Mouse (Mus musculus): ENCODE measurements around the gene Mre11a. TPM values are rescaled to one million over a fixed set of nuclear protein-coding genes. Genes with fewer than 3 reads are reported as not detected.

Mre11a gene
- total and polyA plus RNA-seq, 3 experiments = 10.9 to 72.4 (median 44.7) TPM

DNA sequence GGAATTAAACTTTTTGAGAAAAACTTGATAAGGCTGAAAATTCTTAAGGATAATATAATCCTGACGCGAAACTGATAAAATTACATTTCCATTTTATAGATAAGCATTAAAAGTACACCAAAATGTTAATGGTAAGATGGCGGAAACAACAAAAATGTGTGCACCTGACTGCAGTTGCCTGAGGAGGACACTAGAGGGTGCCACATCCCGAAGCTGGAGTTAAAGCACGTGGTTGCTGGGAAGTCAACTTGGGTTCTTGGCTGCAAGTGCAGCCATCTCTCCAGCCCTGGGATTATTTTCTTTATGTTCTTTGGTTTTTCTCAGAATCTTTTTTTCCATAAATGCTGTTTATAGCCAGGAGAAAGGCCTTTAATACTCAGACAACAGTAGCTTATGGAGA, 62.0 kb downstream of the Mre11a start:
- Histone ChIP-seq H3K4me3 (ENCODE audit: low read depth, low read length) (no peak overlapping the region), H3K4me1 (ENCODE audit: insufficient read depth, low read depth, low read length) (no peaks in the 10 kb centered on the region), H3K27me3 (ENCODE audit: insufficient read depth, low read length) (no peaks in the 10 kb centered on the region), H3K9me3 (replicated peaks) (no peaks in the 10 kb centered on the region), H3K36me3 (replicated peaks) (peaks cover 11% of the 10 kb centered on the region)
- DNase-seq (ENCODE audit: low spot score) = no peak
- no peak for ATAC-seq (ENCODE audit: extremely low read depth, insufficient number of reproducible peaks, low FRiP score, poor library complexity, severe bottlenecking)
- TF ChIP-seq CTCF (IDR thresholded peaks at IDR 0.05; ENCODE audit: low read depth, low read length) (peak; percentile 32; the same call in 1 of the 2 replicates), GATA1 (IDR thresholded peaks at IDR 0.05; ENCODE audit: borderline replicate concordance, low read length) (no peak), POLR2AphosphoS5 (IDR thresholded peaks at IDR 0.05; ENCODE audit: insufficient replicate concordance, low read depth, low read length) (no peak), TAL1 (conservative IDR thresholded peaks at IDR 0.05; ENCODE audit: low read depth, low read length) (no peak), GATA2 (IDR thresholded peaks at IDR 0.05; ENCODE audit: borderline replicate concordance, low read depth, low read length) (no peak)

DNA sequence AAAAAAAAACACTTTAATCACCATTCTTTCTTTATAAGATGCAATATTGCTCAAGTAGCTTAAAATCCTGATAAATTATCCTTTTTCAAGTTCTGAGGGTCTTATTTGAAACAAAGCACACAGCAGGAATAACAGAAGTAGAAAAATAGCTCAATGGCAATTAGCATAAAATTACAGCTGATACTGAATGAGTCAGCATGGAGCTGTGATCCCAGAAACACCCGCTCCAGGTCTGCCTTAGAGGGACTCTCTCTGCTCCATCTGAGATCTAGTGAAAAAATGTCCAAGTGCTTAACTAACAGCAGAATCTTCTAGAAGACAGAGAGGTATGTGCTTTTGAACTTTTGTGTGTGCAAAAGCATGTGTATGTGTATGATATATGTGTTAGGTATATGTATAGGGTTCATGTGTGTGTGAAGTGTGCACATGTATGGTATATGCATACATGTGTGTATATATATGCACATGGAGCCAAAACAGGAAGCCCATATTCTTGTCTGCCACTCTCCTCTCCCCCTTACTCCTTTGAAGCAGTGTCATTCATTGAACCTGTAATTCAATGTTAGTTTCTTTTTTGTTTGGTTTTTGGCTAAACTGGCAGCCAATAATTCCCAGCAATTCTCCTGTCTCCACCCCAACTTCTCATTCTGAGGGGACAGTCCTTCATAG, 63.9 kb downstream of the Mre11a start:
- TF ChIP-seq GATA2 (IDR thresholded peaks at IDR 0.05; ENCODE audit: borderline replicate concordance, low read depth, low read length) (no peak), CTCF (IDR thresholded peaks at IDR 0.05; ENCODE audit: low read depth, low read length) (no peak), TAL1 (conservative IDR thresholded peaks at IDR 0.05; ENCODE audit: low read depth, low read length) (no peak), GATA1 (IDR thresholded peaks at IDR 0.05; ENCODE audit: borderline replicate concordance, low read length) (no peak), POLR2AphosphoS5 (IDR thresholded peaks at IDR 0.05; ENCODE audit: insufficient replicate concordance, low read depth, low read length) (no peak)

DNA sequence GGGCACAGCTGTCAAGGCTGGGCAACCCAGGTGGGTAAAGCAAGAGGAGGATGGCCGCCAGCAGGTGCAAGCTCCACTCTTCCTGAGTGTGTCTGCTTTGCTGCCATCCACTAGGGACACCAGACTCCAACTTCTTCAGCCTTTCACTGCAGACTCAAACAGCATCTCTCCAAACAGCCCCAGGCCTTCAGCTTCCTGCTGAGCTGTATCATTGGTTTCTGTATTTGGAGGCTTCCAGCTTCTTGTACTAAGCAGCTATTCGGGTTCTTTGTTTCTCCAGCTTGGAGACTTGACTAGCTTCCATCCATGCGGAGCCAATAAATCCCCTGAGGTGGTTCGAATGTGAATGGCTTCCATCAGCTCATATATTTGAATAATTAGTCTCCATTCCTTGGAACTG, 70.1 kb downstream of the Mre11a start:
- Histone ChIP-seq H3K27me3 (ENCODE audit: insufficient read depth, low read length) (peaks cover 10% of the 10 kb centered on the region; the same call in 1 of the 2 replicates), H3K36me3 (replicated peaks) (no peaks in the 10 kb centered on the region), H3K9me3 (replicated peaks) (no peaks in the 10 kb centered on the region), H3K4me1 (ENCODE audit: insufficient read depth, low read depth, low read length) (no peaks in the 10 kb centered on the region), H3K4me3 (ENCODE audit: low read depth, low read length) (no peak overlapping the region)
- no peak for DNase-seq (ENCODE audit: low spot score)
- TF ChIP-seq CTCF (IDR thresholded peaks at IDR 0.05; ENCODE audit: low read depth, low read length) (no peak), GATA1 (IDR thresholded peaks at IDR 0.05; ENCODE audit: borderline replicate concordance, low read length) (no peak), POLR2AphosphoS5 (IDR thresholded peaks at IDR 0.05; ENCODE audit: insufficient replicate concordance, low read depth, low read length) (no peak), GATA2 (IDR thresholded peaks at IDR 0.05; ENCODE audit: borderline replicate concordance, low read depth, low read length) (no peak), TAL1 (conservative IDR thresholded peaks at IDR 0.05; ENCODE audit: low read depth, low read length) (no peak)
- no peak for ATAC-seq (ENCODE audit: extremely low read depth, insufficient number of reproducible peaks, low FRiP score, poor library complexity, severe bottlenecking)

More for the DNA sequence above, 63.9 kb downstream of the Mre11a start:
- Histone ChIP-seq H3K9me3 (replicated peaks) (no peaks in the 10 kb centered on the region), H3K4me3 (ENCODE audit: low read depth, low read length) (no peak overlapping the region), H3K27me3 (ENCODE audit: insufficient read depth, low read length) (no peaks in the 10 kb centered on the region), H3K4me1 (ENCODE audit: insufficient read depth, low read depth, low read length) (no peaks in the 10 kb centered on the region), H3K36me3 (replicated peaks) (peaks cover 2% of the 10 kb centered on the region)
- ATAC-seq (ENCODE audit: extremely low read depth, insufficient number of reproducible peaks, low FRiP score, poor library complexity, severe bottlenecking) (no peak), DNase-seq (ENCODE audit: low spot score) (no peak)

DNA sequence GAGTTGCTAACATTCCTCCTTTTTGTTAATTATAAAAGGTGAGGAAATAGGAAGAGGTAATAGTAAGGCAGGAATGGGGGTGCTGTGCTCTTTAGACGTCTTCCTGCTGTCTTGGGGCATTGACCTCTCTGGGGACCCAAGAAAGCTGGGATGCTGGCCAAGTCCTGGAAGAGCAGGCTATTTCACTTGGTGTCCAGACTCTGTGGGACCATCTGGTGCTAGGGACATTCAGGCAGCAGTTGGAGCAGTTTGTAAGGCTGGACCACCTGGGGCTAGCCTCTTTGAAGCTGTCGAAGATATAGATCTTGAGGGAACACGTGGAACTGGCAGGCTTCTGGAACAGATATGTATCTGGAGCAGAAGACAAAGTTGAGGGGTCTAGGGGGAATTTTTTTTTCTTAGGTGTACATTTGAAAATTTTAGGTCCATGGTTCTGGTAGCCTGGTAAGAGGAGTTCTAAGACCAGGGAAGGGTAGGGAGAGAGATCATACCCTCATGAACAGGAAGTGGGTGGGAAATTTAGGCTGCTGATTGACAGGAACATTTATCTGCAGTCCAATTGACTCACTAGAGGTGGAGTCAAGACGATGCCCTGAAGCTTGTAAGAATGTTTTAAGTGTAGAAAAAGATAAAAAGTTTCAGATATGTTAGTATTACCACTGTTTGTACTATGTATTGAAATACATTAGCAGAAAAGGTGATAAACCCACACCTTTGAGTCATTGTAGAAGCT, 72.6 kb downstream of the Mre11a start:
- no peaks in the 10 kb centered on the region for H3K9me3 ChIP-seq (replicated peaks)
- no peak overlapping the region for H3K4me3 ChIP-seq (ENCODE audit: low read depth, low read length)
- no peaks in the 10 kb centered on the region for H3K4me1 ChIP-seq (ENCODE audit: insufficient read depth, low read depth, low read length)
- no peak for DNase-seq (ENCODE audit: low spot score)
- H3K27me3 ChIP-seq (ENCODE audit: insufficient read depth, low read length) = peaks cover 20% of the 10 kb centered on the region; the same call in 1 of the 2 replicates
- ATAC-seq (ENCODE audit: extremely low read depth, insufficient number of reproducible peaks, low FRiP score, poor library complexity, severe bottlenecking) = no peak
- no peak for TF ChIP-seq GATA1 (IDR thresholded peaks at IDR 0.05; ENCODE audit: borderline replicate concordance, low read length)
- TF ChIP-seq TAL1 (conservative IDR thresholded peaks at IDR 0.05; ENCODE audit: low read depth, low read length) = no peak
- TF ChIP-seq POLR2AphosphoS5 (IDR thresholded peaks at IDR 0.05; ENCODE audit: insufficient replicate concordance, low read depth, low read length) = no peak
- no peak for TF ChIP-seq GATA2 (IDR thresholded peaks at IDR 0.05; ENCODE audit: borderline replicate concordance, low read depth, low read length)
- no peak for TF ChIP-seq CTCF (IDR thresholded peaks at IDR 0.05; ENCODE audit: low read depth, low read length)
- no peaks in the 10 kb centered on the region for H3K36me3 ChIP-seq (replicated peaks)

DNA sequence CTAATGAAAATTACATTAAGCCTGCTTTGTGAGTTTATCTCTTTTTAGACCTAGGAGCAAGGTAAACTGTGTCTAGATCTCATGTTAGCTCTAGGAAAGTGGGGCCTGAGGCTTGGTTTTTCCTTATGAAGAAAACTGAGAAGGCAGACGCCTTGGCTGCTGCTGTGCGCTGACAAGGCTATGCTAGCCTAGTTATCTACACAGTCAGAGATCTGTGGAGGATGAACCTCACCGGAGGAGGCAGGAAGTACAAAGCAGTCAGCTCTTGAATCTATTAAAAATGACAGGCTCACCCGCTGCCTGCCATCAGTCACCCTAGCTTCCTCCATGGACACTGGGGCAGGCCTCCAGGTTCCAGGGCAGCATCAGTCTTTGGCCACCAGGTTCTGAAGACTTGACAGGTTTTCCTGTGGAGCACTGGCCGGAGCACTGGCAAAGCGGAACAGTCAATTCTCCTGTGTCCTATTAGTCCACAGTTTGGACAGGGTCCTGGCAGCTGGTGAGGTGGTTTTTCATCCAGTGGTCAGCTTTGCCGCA, 73.8 kb downstream of the Mre11a start:
- H3K36me3 ChIP-seq (replicated peaks) = no peaks in the 10 kb centered on the region
- no peak overlapping the region for H3K4me3 ChIP-seq (ENCODE audit: low read depth, low read length)
- TF ChIP-seq GATA2 (IDR thresholded peaks at IDR 0.05; ENCODE audit: borderline replicate concordance, low read depth, low read length) = no peak
- no peak for TF ChIP-seq POLR2AphosphoS5 (IDR thresholded peaks at IDR 0.05; ENCODE audit: insufficient replicate concordance, low read depth, low read length)
- no peak for TF ChIP-seq GATA1 (IDR thresholded peaks at IDR 0.05; ENCODE audit: borderline replicate concordance, low read length)
- no peak for TF ChIP-seq CTCF (IDR thresholded peaks at IDR 0.05; ENCODE audit: low read depth, low read length)
- no peak for TF ChIP-seq TAL1 (conservative IDR thresholded peaks at IDR 0.05; ENCODE audit: low read depth, low read length)
- peaks cover 20% of the 10 kb centered on the region; the same call in 1 of the 2 replicates for H3K27me3 ChIP-seq (ENCODE audit: insufficient read depth, low read length)
- H3K9me3 ChIP-seq (replicated peaks) = no peaks in the 10 kb centered on the region
- no peak for DNase-seq (ENCODE audit: low spot score)
- ATAC-seq (ENCODE audit: extremely low read depth, insufficient number of reproducible peaks, low FRiP score, poor library complexity, severe bottlenecking) = no peak
- H3K4me1 ChIP-seq (ENCODE audit: insufficient read depth, low read depth, low read length) = no peaks in the 10 kb centered on the region

DNA sequence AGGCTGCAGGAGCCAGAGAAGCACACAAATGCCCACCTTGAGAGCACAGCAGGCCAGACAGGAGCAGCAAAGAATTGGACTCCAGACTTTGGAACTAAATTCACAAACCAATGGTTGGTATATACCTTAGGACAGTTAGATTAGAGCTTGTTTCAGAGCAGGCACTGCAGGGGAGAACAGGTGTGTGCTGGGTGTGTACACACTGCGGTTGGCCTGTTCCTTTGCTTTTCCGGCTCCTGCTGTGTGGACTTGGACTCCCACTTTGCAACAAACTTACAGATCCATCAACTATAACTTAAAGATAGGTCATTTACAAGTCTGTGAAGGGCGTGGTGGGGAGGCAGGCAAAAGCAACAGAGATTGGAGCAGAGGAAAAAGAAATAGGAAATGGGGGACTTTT, 74.3 kb downstream of the Mre11a start:
- Histone ChIP-seq H3K27me3 (ENCODE audit: insufficient read depth, low read length) (peaks cover 20% of the 10 kb centered on the region; the same call in 1 of the 2 replicates), H3K36me3 (replicated peaks) (no peaks in the 10 kb centered on the region), H3K9me3 (replicated peaks) (no peaks in the 10 kb centered on the region), H3K4me1 (ENCODE audit: insufficient read depth, low read depth, low read length) (no peaks in the 10 kb centered on the region), H3K4me3 (ENCODE audit: low read depth, low read length) (no peak overlapping the region)
- ATAC-seq (ENCODE audit: extremely low read depth, insufficient number of reproducible peaks, low FRiP score, poor library complexity, severe bottlenecking) (no peak), DNase-seq (ENCODE audit: low spot score) (no peak)
- no peak for TF ChIP-seq GATA1 (IDR thresholded peaks at IDR 0.05; ENCODE audit: borderline replicate concordance, low read length)
- TF ChIP-seq POLR2AphosphoS5 (IDR thresholded peaks at IDR 0.05; ENCODE audit: insufficient replicate concordance, low read depth, low read length) = no peak
- TF ChIP-seq TAL1 (conservative IDR thresholded peaks at IDR 0.05; ENCODE audit: low read depth, low read length) = no peak
- no peak for TF ChIP-seq GATA2 (IDR thresholded peaks at IDR 0.05; ENCODE audit: borderline replicate concordance, low read depth, low read length)
- no peak for TF ChIP-seq CTCF (IDR thresholded peaks at IDR 0.05; ENCODE audit: low read depth, low read length)
